Mouse (Mus musculus) olfactory bulb, adult 2 months (tissue): ENCODE measurements around the gene Slc8a2. TPM values are rescaled to one million over a fixed set of nuclear protein-coding genes. Genes with fewer than 3 reads are reported as not detected.
A peak's percentile ranks its signal among the peaks of the same experiment; 100 is the strongest.

ENCODE experiments used
- H3K27ac ChIP-seq: fragments of 200-500 bp; 2 replicates; pipeline ENCODE4 v1.5.1; 2012; ENCODE audit warnings: low read depth, low read length; ENCODE audit not compliant: insufficient read depth
- H3K4me1 ChIP-seq: fragments of 200-500 bp; 2 replicates; pipeline ENCODE4 v1.6.1; 2012; ENCODE audit warnings: low read length; ENCODE audit not compliant: control insufficient read depth, insufficient read depth
- H3K4me3 ChIP-seq: fragments of 200-500 bp; 2 replicates; pipeline ENCODE4 v1.5.1; 2012; ENCODE audit warnings: mild to moderate bottlenecking, low read depth, low read length, moderate library complexity; ENCODE audit not compliant: insufficient read depth
- CTCF ChIP-seq: fragments of 200-500 bp; IDR thresholded peaks from 2 replicates; pipeline ENCODE4 v1.5.1; 2012; ENCODE audit warnings: low read depth, mild to moderate bottlenecking, low read length, moderate library complexity; ENCODE audit not compliant: insufficient read depth
- POLR2A ChIP-seq: fragments of 200-500 bp; IDR thresholded peaks from 2 replicates; pipeline ENCODE4 v1.6.1; 2012; ENCODE audit warnings: mild to moderate bottlenecking, low read depth, low read length, moderate library complexity; ENCODE audit not compliant: insufficient read depth
- WGBS: fragments of 180-500 bp; shearing (Covaris S2); methylation state at CpG from one replicate; pipeline ENCODE4 v1.1.7; 2018; 5-methylcytosine and 5-hydroxymethylcytosine counted together
- polyA plus RNA-seq: library from polyadenylated mRNA; stranded (reverse); fragments of >200 nt; gene quantifications from 2 replicates; pipeline ENCODE4 v1.2.4, GENCODE M21; 2012; ENCODE audit warnings: low replicate concordance; ENCODE audit not compliant: missing spikeins, insufficient read depth, insufficient read length

Slc8a2 gene
- polyA plus RNA-seq, 1 experiment: not detected

DNA sequence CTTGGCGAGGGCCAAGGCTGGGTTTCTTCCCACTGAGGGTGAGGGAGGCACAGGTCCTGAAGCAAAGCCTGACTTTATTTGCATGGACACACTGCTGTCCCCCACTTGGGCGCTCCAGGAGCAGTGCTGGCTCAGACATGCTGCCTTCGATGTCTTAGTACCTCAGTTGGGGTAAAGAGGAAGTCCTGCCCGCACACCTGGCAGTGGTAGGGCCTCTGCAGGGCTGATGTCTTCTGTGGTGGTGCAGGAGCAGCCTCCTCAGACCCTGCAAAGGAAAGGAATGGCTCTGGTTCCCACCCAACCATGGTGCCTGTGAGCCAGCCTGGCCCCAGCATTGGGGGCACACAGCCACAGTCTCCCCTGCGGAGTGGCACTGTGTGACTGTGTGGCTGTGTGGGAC, 67.5 kb downstream of the Slc8a2 start:
- no peak for TF ChIP-seq CTCF
- no peak for TF ChIP-seq POLR2A
- Histone ChIP-seq H3K27ac (no peak overlapping the region), H3K4me3 (no peak overlapping the region), H3K4me1 (no peaks in the 10 kb centered on the region; the same call in 1 of the 2 replicates)
- WGBS: 74% methylated on average over 5 of the region's 5 CpGs

GRCm38 (mm10) chr7:16198540-16198939, 68.9 kb downstream of the Slc8a2 start:
- WGBS: 92% methylated on average over 11 of the region's 11 CpGs
- TF ChIP-seq POLR2A (no peak), CTCF (no peak)
- Histone ChIP-seq H3K4me1 (no peaks in the 10 kb centered on the region), H3K4me3 (no peak overlapping the region), H3K27ac (no peak overlapping the region)

DNA sequence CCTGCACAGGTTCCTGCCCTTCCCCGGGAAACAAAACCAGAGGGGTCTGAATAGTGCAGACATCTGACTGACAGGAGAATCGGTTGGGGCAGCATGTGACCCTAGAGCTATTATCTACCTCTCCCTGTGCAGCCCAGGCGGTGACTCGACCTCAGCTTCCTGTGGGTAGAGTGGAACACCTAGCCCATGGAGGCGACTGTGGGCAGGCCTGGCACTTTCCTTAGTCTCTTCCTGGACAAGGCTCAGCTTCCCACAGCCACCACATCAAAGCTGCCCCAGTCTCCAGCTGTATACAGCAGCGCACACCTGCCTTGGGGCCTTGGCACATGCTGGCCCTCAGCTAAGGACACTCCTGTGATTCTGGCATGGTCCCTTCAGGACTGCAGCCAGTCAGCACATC, 71.5 kb downstream of the Slc8a2 start:
- WGBS: 89% methylated on average over 6 of the region's 6 CpGs
- TF ChIP-seq POLR2A (no peak), CTCF (no peak)
- H3K4me1 ChIP-seq: no peaks in the 10 kb centered on the region

DNA sequence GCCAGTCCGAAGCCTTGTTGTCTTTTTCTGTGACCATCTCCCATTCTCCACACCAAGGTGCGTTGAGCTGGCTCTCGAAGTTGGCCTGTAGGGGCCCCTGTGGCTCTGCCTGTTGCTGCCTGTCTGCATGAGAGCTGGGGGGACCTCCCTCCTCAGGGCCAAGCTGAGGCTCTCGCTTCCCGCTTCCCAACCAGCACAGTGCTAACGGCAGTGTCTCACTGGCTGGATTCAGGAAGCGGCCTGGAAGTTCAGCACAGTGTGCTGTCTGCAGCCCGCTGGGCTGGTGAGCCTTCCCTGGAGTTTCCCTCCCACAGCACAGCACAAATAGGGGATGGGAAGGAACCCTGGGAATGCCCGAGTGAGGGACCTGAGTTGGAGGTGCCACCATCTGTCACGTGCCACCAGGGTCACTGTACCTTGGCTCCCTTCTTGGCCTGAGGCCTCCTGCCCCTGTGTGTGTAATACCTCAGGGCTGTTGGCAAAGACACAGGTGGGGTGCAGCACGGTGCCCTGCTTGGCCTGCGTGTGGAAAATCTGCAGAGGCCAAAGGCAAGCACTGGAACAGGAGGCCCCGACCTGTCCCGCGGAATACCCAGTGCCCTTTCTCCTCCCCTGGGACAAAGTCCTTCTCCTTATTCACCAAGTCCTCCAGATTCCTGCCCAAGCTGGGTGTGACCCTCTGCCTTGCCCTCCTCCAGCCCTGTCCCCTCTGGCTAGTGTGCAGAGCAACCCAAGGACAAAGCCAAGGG, 73.3 kb downstream of the Slc8a2 start:
- Histone ChIP-seq H3K27ac (no peak overlapping the region), H3K4me3 (no peak overlapping the region), H3K4me1 (peaks cover 17% of the 10 kb centered on the region)
- TF ChIP-seq CTCF (no peak), POLR2A (no peak)
- 89% methylated on average over 15 of the region's 15 CpGs for whole genome bisulfite sequencing

More for the DNA sequence above, 71.5 kb downstream of the Slc8a2 start:
- Histone ChIP-seq H3K4me3 (no peak overlapping the region), H3K27ac (no peak overlapping the region)

- H3K27ac ChIP-seq: no peak overlapping the region
- H3K4me1 ChIP-seq: peaks cover 19% of the 10 kb centered on the region
- H3K4me3 ChIP-seq: no peak overlapping the region
- TF ChIP-seq CTCF (no peak), POLR2A (no peak)
- WGBS: 95% methylated on average over 13 of the region's 13 CpGs
These were observed 73.9 kb downstream of the Slc8a2 start for GRCm38 (mm10) chr7:16203505-16203903.

DNA sequence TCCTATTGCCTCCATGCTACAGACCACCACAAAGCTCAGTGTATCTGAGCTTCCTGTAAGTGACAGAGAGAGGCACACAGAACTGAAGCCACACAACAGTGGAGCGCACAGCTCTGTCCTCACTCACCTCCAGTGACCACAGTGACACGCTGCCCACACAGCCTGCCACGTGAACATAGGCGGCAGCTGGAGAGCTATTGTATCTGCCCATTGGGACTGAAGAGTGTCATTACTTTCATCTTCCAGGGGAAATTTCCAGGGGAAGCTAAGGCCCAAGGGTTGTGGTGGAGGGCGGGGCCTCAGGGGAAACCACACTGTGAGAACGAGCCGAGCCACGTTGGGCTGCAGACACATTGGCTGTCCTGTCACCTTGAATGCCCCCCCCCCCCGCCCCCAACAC, 75.2 kb downstream of the Slc8a2 start:
- Histone ChIP-seq H3K27ac (no peak overlapping the region), H3K4me1 (peaks cover 26% of the 10 kb centered on the region), H3K4me3 (no peak overlapping the region)
- TF ChIP-seq CTCF: no peak
- TF ChIP-seq POLR2A: no peak
- 82% methylated on average over 9 of the region's 9 CpGs for WGBS

DNA sequence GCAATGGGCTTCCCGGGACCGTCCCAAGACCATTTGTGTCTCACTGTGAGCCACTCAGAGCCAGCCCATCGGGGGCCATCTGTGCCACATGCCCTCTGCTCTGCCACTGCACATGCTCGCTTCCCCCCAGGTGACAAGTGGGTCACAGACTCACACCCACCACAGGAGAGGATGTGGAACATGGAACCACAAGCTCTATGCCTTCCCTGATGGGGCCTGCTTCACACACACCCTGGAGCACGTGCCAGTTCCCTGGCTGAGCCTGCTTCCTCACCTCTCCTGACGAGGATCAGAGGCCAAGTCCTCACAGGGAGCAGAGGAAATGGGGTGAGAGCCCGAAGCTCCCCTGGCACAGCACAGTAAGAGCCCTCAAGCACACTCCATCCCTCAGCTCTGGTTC, 77.5 kb downstream of the Slc8a2 start:
- no peak for TF ChIP-seq CTCF
- TF ChIP-seq POLR2A: no peak
- 84% methylated on average over 7 of the region's 7 CpGs for WGBS
- Histone ChIP-seq H3K4me3 (no peak overlapping the region), H3K27ac (peak overlapping the region; percentile 32), H3K4me1 (peaks cover 26% of the 10 kb centered on the region)

DNA sequence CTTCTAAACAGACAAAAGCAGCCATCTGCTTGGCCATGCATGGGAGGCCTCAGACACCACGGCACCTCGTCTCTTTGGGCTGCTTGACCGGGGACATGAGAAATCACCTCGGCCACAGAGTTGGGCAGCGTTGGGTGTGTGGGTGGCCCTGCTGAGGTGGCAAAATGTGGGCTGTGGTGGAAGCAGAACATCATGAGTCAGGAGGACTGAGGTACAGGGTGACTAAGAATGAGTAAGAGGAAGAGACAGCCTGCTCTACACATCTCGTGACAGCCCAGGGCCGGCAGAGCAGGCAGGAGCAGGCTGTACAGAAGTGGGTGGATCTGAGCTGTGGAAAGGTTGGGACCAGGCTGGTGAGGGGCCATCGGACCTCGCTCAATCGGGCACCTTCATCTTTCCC, 77.9 kb downstream of the Slc8a2 start:
- H3K4me3 ChIP-seq: no peak overlapping the region
- peaks cover 26% of the 10 kb centered on the region for H3K4me1 ChIP-seq
- H3K27ac ChIP-seq: peak overlapping the region; percentile 70
- TF ChIP-seq POLR2A (no peak), CTCF (no peak)
- 56% methylated on average over 10 of the region's 10 CpGs for WGBS

DNA sequence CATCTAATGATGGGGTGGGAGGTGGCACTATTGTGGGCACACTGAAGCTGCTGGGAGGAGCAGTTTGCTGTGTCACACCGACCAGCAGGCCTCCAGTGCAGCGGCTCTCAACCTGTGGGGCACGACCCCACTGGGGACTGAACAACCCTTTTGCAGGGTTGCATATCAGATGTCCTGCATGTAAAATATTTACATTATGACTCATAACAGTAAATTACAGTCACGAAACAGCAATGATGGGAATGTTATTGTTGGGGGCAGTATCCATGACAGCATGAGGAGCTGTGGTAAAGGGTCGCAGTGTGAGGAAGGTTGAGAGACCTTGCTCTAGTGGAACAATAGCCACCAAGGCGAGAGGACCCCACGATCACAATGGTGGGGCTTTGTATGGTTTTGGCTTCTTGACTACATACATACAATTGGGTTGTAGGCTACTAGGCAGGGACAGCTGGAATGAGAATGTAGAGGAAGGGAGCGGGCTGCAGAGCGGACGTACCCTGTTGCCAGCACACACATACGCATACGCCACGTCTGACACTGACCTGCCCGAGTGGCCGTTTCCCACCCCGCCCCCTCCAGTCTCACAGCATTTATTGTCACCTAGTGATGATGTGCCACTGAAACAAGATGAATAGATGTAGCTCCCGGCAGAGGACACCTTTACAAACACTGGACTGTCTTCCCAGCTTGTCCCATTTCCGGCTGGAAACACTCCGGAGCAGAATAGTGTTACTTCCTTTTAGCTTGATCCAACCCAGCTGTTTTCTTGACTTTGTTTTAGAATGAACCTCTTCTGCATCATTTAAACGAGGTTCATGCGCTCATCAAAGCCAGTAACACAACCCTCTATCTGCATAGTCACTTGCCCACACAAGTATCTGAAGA, 79.4 kb downstream of the Slc8a2 start:
- TF ChIP-seq POLR2A (no peak), CTCF (no peak)
- Histone ChIP-seq H3K4me3 (no peak overlapping the region), H3K27ac (peak overlapping the region; percentile 70), H3K4me1 (peaks cover 26% of the 10 kb centered on the region)
- 82% methylated on average over 21 of the region's 21 CpGs for WGBS

Other genes with a start within 250 kb of the Slc8a2 start
- not detected in 2 replicates for gene Crx, start 249.9 kb upstream of the Slc8a2 start, polyA plus RNA-seq
- not detected in 2 replicates for gene Crxos, start 247.2 kb upstream of the Slc8a2 start, polyA plus RNA-seq
- gene Selenow, start 207.4 kb upstream of the Slc8a2 start, polyA plus RNA-seq: 430 TPM in 1 of 2 replicates, not detected in the other
- gene Nop53, start 183.8 kb upstream of the Slc8a2 start, polyA plus RNA-seq: not detected in 2 replicates
- not detected in 2 replicates for gene Ehd2, start 162.3 kb upstream of the Slc8a2 start, polyA plus RNA-seq
- gene Bicra, start 81.9 kb upstream of the Slc8a2 start, polyA plus RNA-seq: not detected in 2 replicates
- gene Zfp541, start 68.0 kb upstream of the Slc8a2 start, polyA plus RNA-seq: not detected in 2 replicates
- not detected in 2 replicates for gene Napa, start 31.4 kb upstream of the Slc8a2 start, polyA plus RNA-seq
- not detected in 2 replicates for gene Kptn, start 9.9 kb upstream of the Slc8a2 start, polyA plus RNA-seq
- gene Meis3, start 45.3 kb downstream of the Slc8a2 start, polyA plus RNA-seq: not detected in 2 replicates
- not detected in 2 replicates for gene Dhx34, start 92.2 kb downstream of the Slc8a2 start, polyA plus RNA-seq
- gene C5ar2, start 114.3 kb downstream of the Slc8a2 start, polyA plus RNA-seq: not detected in 2 replicates
- gene C5ar1, start 129.7 kb downstream of the Slc8a2 start, polyA plus RNA-seq: not detected in 2 replicates
- not detected in 2 replicates for gene Inafm1, start 143.8 kb downstream of the Slc8a2 start, polyA plus RNA-seq
- gene Ccdc9, start 157.0 kb downstream of the Slc8a2 start, polyA plus RNA-seq: not detected in 2 replicates
- gene Bbc3, start 178.6 kb downstream of the Slc8a2 start, polyA plus RNA-seq: not detected in 2 replicates